ENCODE assay signal across 20 mouse cellular contexts in genomic region chr16:74464835-74465234, GRCm38 (mm10). TPM values are rescaled to one million over a fixed set of nuclear protein-coding genes. Genes with fewer than 3 reads are reported as not detected.
DNase-seq lines count a peak whose midpoint lies in the region; ATAC-seq and TF ChIP-seq lines count a peak whose summit lies in the region.
"Had no signal": no experiment of that assay in that cellular context is flagged by ENCODE, and none has a peak within 500 bp of the region (broad histone marks: within the 10 kb centered on the region; RNA-seq: fewer than 3 reads in every experiment).

No protein-coding gene starts in this region.

- no peaks in the 10 kb centered on the region for H3K27me3 ChIP-seq in forebrain, embryonic 15.5 days
- H3K27me3 ChIP-seq in forebrain, embryonic 10.5 days (ENCODE audit: poor library complexity, severe bottlenecking) = peaks cover 6% of the 10 kb centered on the region; the same call in 1 of the 2 replicates
- no peaks in the 10 kb centered on the region for H3K27me3 ChIP-seq in kidney, embryonic 14.5 days (ENCODE audit: control insufficient read depth, insufficient read depth, low read length)
- peaks cover 4% of the 10 kb centered on the region for H3K27me3 ChIP-seq in Patski
- H3K27me3 ChIP-seq: heart, embryonic 13.5 days; hindbrain, embryonic 12.5 days had no signal

- ATAC-seq in forebrain, embryonic 15.5 days (replicated peaks) = no peak
- ATAC-seq in kidney, embryonic 14.5 days (ENCODE audit: low FRiP score, low TSS enrichment) = peak; percentile 91; the same call in 1 of the 2 replicates
- ATAC-seq in Patski = peak; percentile 65
- ATAC-seq: hindbrain, embryonic 16.5 days; inflammation-experienced regulatory T-cells, adult 6 months; intestine, postnatal 0 days had no signal

- in situ Hi-C loops in Patski (cut with MboI; ENCODE audit: low pct_unique_long_range_greater_than_20kb) = no loop called here

- DNase-seq in forebrain, embryonic 10.5 days (ENCODE audit: extremely low spot score, low spot score) = no peak
- DNase-seq in kidney, adult 9 months = no peak
- no peak for DNase-seq in Patski (ENCODE audit: low read depth, low spot score)
- peak; percentile 26 for DNase-seq in brain, embryonic 14.5 days (ENCODE audit: low read depth)
- no peak for DNase-seq in urinary bladder, postnatal 36 days (ENCODE audit: low spot score in 2 of 2)
- DNase-seq: adrenal gland, adult 8-10 months; adrenal gland, postnatal 36 days; cerebellum, adult 11 months; cerebellum, adult 8-10 months; gastrocnemius, adult 2 months; gastrocnemius, postnatal 25 days; heart, postnatal 4 days; kidney, adult 8-10 months had no signal

- no peak for TF ChIP-seq CTCF in Patski (IDR thresholded peaks at IDR 0.05)
- TF ChIP-seq CTCF in brain, embryonic 14.5 days (IDR thresholded peaks at IDR 0.05; ENCODE audit: borderline replicate concordance, extremely low read depth, insufficient read depth, insufficient read length) = no peak

- no peak for TF ChIP-seq POLR2A in brain, embryonic 14.5 days (IDR thresholded peaks at IDR 0.05; ENCODE audit: borderline replicate concordance, extremely low read depth, insufficient read depth, insufficient read length, poor library complexity, severe bottlenecking)

- H3K4me2 ChIP-seq in forebrain, embryonic 15.5 days (replicated peaks) = no peak overlapping the region
- H3K4me2 ChIP-seq in kidney, embryonic 14.5 days (replicated peaks; ENCODE audit: low read depth, low read length) = no peak overlapping the region
- H3K4me2 ChIP-seq: heart, embryonic 13.5 days; hindbrain, embryonic 12.5 days had no signal

- H3K27ac ChIP-seq in forebrain, embryonic 15.5 days (replicated peaks) = peak overlapping the region; percentile 80
- no peak overlapping the region for H3K27ac ChIP-seq in forebrain, embryonic 10.5 days
- no peak overlapping the region; the same call in 1 of the 2 replicates for H3K27ac ChIP-seq in kidney, embryonic 14.5 days (ENCODE audit: low read depth, low read length)
- H3K27ac ChIP-seq: gastrocnemius, adult 2 months; heart, embryonic 13.5 days; hindbrain, embryonic 12.5 days had no signal

- H3K36me3 ChIP-seq in forebrain, embryonic 15.5 days = no peaks in the 10 kb centered on the region
- no peaks in the 10 kb centered on the region for H3K36me3 ChIP-seq in forebrain, embryonic 10.5 days (replicated peaks)
- H3K36me3 ChIP-seq in kidney, embryonic 14.5 days (ENCODE audit: control insufficient read depth, insufficient read depth, low read length) = no peaks in the 10 kb centered on the region
- H3K36me3 ChIP-seq: heart, embryonic 13.5 days; hindbrain, embryonic 12.5 days had no signal

- no peaks in the 10 kb centered on the region for H3K9me3 ChIP-seq in forebrain, embryonic 15.5 days
- no peaks in the 10 kb centered on the region for H3K9me3 ChIP-seq in forebrain, embryonic 10.5 days
- H3K9me3 ChIP-seq in kidney, embryonic 14.5 days (ENCODE audit: control insufficient read depth, low read length) = no peaks in the 10 kb centered on the region
- H3K9me3 ChIP-seq: heart, embryonic 13.5 days; hindbrain, embryonic 12.5 days had no signal

- CTCF ChIA-PET in Patski (lab: Charles Lee) = no interaction called here

- H3K9ac ChIP-seq in forebrain, embryonic 15.5 days (replicated peaks) = no peak overlapping the region
- H3K9ac ChIP-seq in kidney, embryonic 14.5 days (ENCODE audit: low read depth, low read length) = no peak overlapping the region
- H3K9ac ChIP-seq: heart, embryonic 13.5 days; hindbrain, embryonic 12.5 days had no signal

- no peak overlapping the region for H3K4me3 ChIP-seq in forebrain, embryonic 15.5 days
- no peak overlapping the region for H3K4me3 ChIP-seq in forebrain, embryonic 10.5 days
- no peak overlapping the region for H3K4me3 ChIP-seq in kidney, embryonic 14.5 days (ENCODE audit: low read length)
- H3K4me3 ChIP-seq: gastrocnemius, adult 2 months; heart, embryonic 13.5 days; hindbrain, embryonic 12.5 days had no signal

- WGBS in forebrain, embryonic 15.5 days = 43% methylated on average over 2 of the region's 2 CpGs
- WGBS in forebrain, embryonic 10.5 days = 49% methylated on average over 2 of the region's 2 CpGs
- WGBS in kidney, embryonic 14.5 days = 22% methylated on average over 2 of the region's 2 CpGs

- H3K4me1 ChIP-seq in forebrain, embryonic 15.5 days = peaks cover 22% of the 10 kb centered on the region
- H3K4me1 ChIP-seq in forebrain, embryonic 10.5 days = peaks cover 36% of the 10 kb centered on the region
- 0 out of 2 replicates have a peak, but pooled peaks cover 3% of the 10 kb centered on the region for H3K4me1 ChIP-seq in kidney, embryonic 14.5 days (ENCODE audit: control insufficient read depth, insufficient read depth, low read length)
- H3K4me1 ChIP-seq: heart, embryonic 13.5 days had no signal

- POLR2A ChIA-PET in Patski (lab: Charles Lee) = no interaction called here

RNA-seq across cellular contexts. Expression of gene Robo2, which starts 53.2 kb away (rescaled TPM):
- polyA plus RNA-seq in forebrain, embryonic 15.5 days (2015; fragmentation: Nextera tagmentation; extraction: Ambion mirVana) = 102 and 112 TPM in 2 replicates
- polyA plus RNA-seq in forebrain, embryonic 10.5 days (2016; fragmentation: Nextera tagmentation; extraction: Ambion mirVana) = 14.2 and 14.4 TPM in 2 replicates
- 85.6 and 140 TPM in 2 replicates for polyA plus RNA-seq in kidney, embryonic 14.5 days (2014; fragmentation: Nextera tagmentation; extraction: Ambion mirVana)
- 0.01 TPM for polyA plus RNA-seq in Patski (2021)
- 66.8 and 101 TPM in 2 replicates for polyA plus RNA-seq in brain, embryonic 14.5 days (2012; rRNA removed)

Comparison
In these comparisons a context has a peak if more than half of its experiments do, and no peak if none do; other contexts are left out.
1. RNA of gene Robo2, which starts 53.2 kb away (polyA plus RNA-seq): 85.6 to 140 TPM in kidney, embryonic 14.5 days, 102 to 112 TPM in forebrain, embryonic 15.5 days, 66.8 to 101 TPM in brain, embryonic 14.5 days and 14.2 to 14.4 TPM in forebrain, embryonic 10.5 days; 0.01 TPM in Patski (single experiment); every median in the first group is over 10 times any median in the second.